Mouse (Mus musculus): ENCODE results near the gene Fibp. TPM values are rescaled to one million over a fixed set of nuclear protein-coding genes. Genes with fewer than 3 reads are reported as not detected.

The Fibp gene
- polyA plus RNA-seq, 1 experiment, result 69.7 TPM

- H3K4me3 ChIP-seq (ENCODE audit: insufficient read depth, low read length), result peak overlapping the region; percentile 73
- H3K27ac ChIP-seq (ENCODE audit: insufficient read depth, low read depth, low read length), result no peak overlapping the region
- TF ChIP-seq CTCF (IDR thresholded peaks at IDR 0.05; ENCODE audit: low read depth, low read length), result no peak
- TF ChIP-seq POLR2A (IDR thresholded peaks at IDR 0.05; ENCODE audit: borderline replicate concordance, low read depth, low read length), result no peak
- peaks cover 5% of the 10 kb centered on the region for H3K4me1 ChIP-seq (ENCODE audit: control insufficient read depth, insufficient read depth, low read length)
Observed at GRCm38 (mm10) chr19:5448354-5449150, 11.9 kb upstream of the Fibp start.

GRCm38 (mm10) chr19:5449673-5450072 lies 10.7 kb upstream of the Fibp start:
- Histone ChIP-seq H3K4me3 (ENCODE audit: insufficient read depth, low read length) (no peak overlapping the region), H3K27ac (ENCODE audit: insufficient read depth, low read depth, low read length) (no peak overlapping the region), H3K4me1 (ENCODE audit: control insufficient read depth, insufficient read depth, low read length) (peaks cover 5% of the 10 kb centered on the region)
- no peak for TF ChIP-seq CTCF (IDR thresholded peaks at IDR 0.05; ENCODE audit: low read depth, low read length)
- no peak for TF ChIP-seq POLR2A (IDR thresholded peaks at IDR 0.05; ENCODE audit: borderline replicate concordance, low read depth, low read length)

GRCm38 (mm10) chr19:5451766-5452165 lies 8.6 kb upstream of the Fibp start:
- TF ChIP-seq POLR2A (IDR thresholded peaks at IDR 0.05; ENCODE audit: borderline replicate concordance, low read depth, low read length) (no peak), CTCF (IDR thresholded peaks at IDR 0.05; ENCODE audit: low read depth, low read length) (no peak)
- Histone ChIP-seq H3K27ac (ENCODE audit: insufficient read depth, low read depth, low read length) (no peak overlapping the region), H3K4me3 (ENCODE audit: insufficient read depth, low read length) (no peak overlapping the region), H3K4me1 (ENCODE audit: control insufficient read depth, insufficient read depth, low read length) (peaks cover 9% of the 10 kb centered on the region)

GRCm38 (mm10) chr19:5455037-5455436 lies 5.4 kb upstream of the Fibp start:
- Histone ChIP-seq H3K27ac (ENCODE audit: insufficient read depth, low read depth, low read length) (no peak overlapping the region), H3K4me3 (ENCODE audit: insufficient read depth, low read length) (no peak overlapping the region), H3K4me1 (ENCODE audit: control insufficient read depth, insufficient read depth, low read length) (peaks cover 8% of the 10 kb centered on the region)
- TF ChIP-seq CTCF (IDR thresholded peaks at IDR 0.05; ENCODE audit: low read depth, low read length) (no peak), POLR2A (IDR thresholded peaks at IDR 0.05; ENCODE audit: borderline replicate concordance, low read depth, low read length) (no peak)

- no peak overlapping the region for H3K27ac ChIP-seq (ENCODE audit: insufficient read depth, low read depth, low read length)
- no peak overlapping the region for H3K4me3 ChIP-seq (ENCODE audit: insufficient read depth, low read length)
- H3K4me1 ChIP-seq (ENCODE audit: control insufficient read depth, insufficient read depth, low read length), result peaks cover 8% of the 10 kb centered on the region
- TF ChIP-seq POLR2A (IDR thresholded peaks at IDR 0.05; ENCODE audit: borderline replicate concordance, low read depth, low read length) (no peak), CTCF (IDR thresholded peaks at IDR 0.05; ENCODE audit: low read depth, low read length) (no peak)
Observed at GRCm38 (mm10) chr19:5455568-5455967, 4.8 kb upstream of the Fibp start.

- TF ChIP-seq CTCF (IDR thresholded peaks at IDR 0.05; ENCODE audit: low read depth, low read length), result no peak
- no peak for TF ChIP-seq POLR2A (IDR thresholded peaks at IDR 0.05; ENCODE audit: borderline replicate concordance, low read depth, low read length)
- H3K4me1 ChIP-seq (ENCODE audit: control insufficient read depth, insufficient read depth, low read length), result peaks cover 10% of the 10 kb centered on the region
Observed at GRCm38 (mm10) chr19:5456241-5456921, 4.0 kb upstream of the Fibp start.

GRCm38 (mm10) chr19:5456922-5457745 lies 3.3 kb upstream of the Fibp start:
- no peak for TF ChIP-seq CTCF (IDR thresholded peaks at IDR 0.05; ENCODE audit: low read depth, low read length)
- TF ChIP-seq POLR2A (IDR thresholded peaks at IDR 0.05; ENCODE audit: borderline replicate concordance, low read depth, low read length), result peak; percentile 57; the same call in 1 of the 2 replicates
- H3K27ac ChIP-seq (ENCODE audit: insufficient read depth, low read depth, low read length), result peak overlapping the region; percentile 53
- peak overlapping the region; percentile 95 for H3K4me3 ChIP-seq (ENCODE audit: insufficient read depth, low read length)
- H3K4me1 ChIP-seq (ENCODE audit: control insufficient read depth, insufficient read depth, low read length), result peaks cover 14% of the 10 kb centered on the region

More at GRCm38 (mm10) chr19:5456241-5456921, 4.0 kb upstream of the Fibp start:
- Histone ChIP-seq H3K27ac (ENCODE audit: insufficient read depth, low read depth, low read length) (no peak overlapping the region), H3K4me3 (ENCODE audit: insufficient read depth, low read length) (peak overlapping the region; percentile 95)

GRCm38 (mm10) chr19:5457746-5458442 lies 2.5 kb upstream of the Fibp start, which contains the start of gene Ccdc85b:
Gene Ccdc85b (minus strand): TSS chr19:5457894.
- H3K4me1 ChIP-seq (ENCODE audit: control insufficient read depth, insufficient read depth, low read length), result peaks cover 14% of the 10 kb centered on the region

GRCm38 (mm10) chr19:5459019-5459418 lies 1.4 kb upstream of the Fibp start:
- TF ChIP-seq CTCF (IDR thresholded peaks at IDR 0.05; ENCODE audit: low read depth, low read length), result no peak
- Histone ChIP-seq H3K4me3 (ENCODE audit: insufficient read depth, low read length) (no peak overlapping the region), H3K4me1 (ENCODE audit: control insufficient read depth, insufficient read depth, low read length) (peaks cover 14% of the 10 kb centered on the region), H3K27ac (ENCODE audit: insufficient read depth, low read depth, low read length) (no peak overlapping the region)

More at GRCm38 (mm10) chr19:5457746-5458442, 2.5 kb upstream of the Fibp start, which contains the start of gene Ccdc85b:
- Histone ChIP-seq H3K27ac (ENCODE audit: insufficient read depth, low read depth, low read length) (peak within 1 kb of the TSS; percentile 53), H3K4me3 (ENCODE audit: insufficient read depth, low read length) (peak within 1 kb of the TSS; percentile 95)
- TF ChIP-seq POLR2A (IDR thresholded peaks at IDR 0.05; ENCODE audit: borderline replicate concordance, low read depth, low read length) (no peak), CTCF (IDR thresholded peaks at IDR 0.05; ENCODE audit: low read depth, low read length) (0 out of 2 replicates have a peak, but pooled peaks have one; percentile 19)

Measured in bone marrow macrophage, adult 2 months (primary cell).